Mouse (Mus musculus): ENCODE results near the gene Dapk2.

- no peak for TF ChIP-seq POLR2A (IDR thresholded peaks at IDR 0.05; ENCODE audit: insufficient read depth, low read depth, low read length)
- no peak for TF ChIP-seq CTCF (IDR thresholded peaks at IDR 0.05; ENCODE audit: insufficient read depth, low read depth, low read length)
These were observed 87.7 kb downstream of the Dapk2 start for GRCm38 (mm10) chr9:66245707-66246106.

Data from olfactory bulb, adult 2 months (tissue).